Mouse (Mus musculus) liver, embryonic 12.5 days (tissue): Measurements from ENCODE around the gene Dmrt3. TPM values are rescaled to one million over a fixed set of nuclear protein-coding genes. Genes with fewer than 3 reads are reported as not detected.
A peak's percentile ranks its signal among the peaks of the same experiment; 100 is the strongest.

Source experiments
- ATAC-seq: fragments of 200-750 bp; cut with Nextera tagmentation; 2 replicates; pipeline ENCODE4 v1.8.0; 2017; ENCODE audit warnings: moderate number of reproducible peaks, mild to moderate bottlenecking, moderate library complexity
- H3K27ac ChIP-seq: fragments of 300-500 bp; sonication (generic); 2 replicates; pipeline ENCODE4 v1.5.1; 2016; ENCODE audit warnings: mild to moderate bottlenecking
- H3K27me3 ChIP-seq: fragments of 300-500 bp; sonication (generic); replicated peaks from 2 replicates; pipeline ENCODE4 v1.6.1; 2016; ENCODE audit warnings: mild to moderate bottlenecking, moderate library complexity
- H3K36me3 ChIP-seq: fragments of 300-500 bp; sonication (generic); 2 replicates; pipeline ENCODE4 v1.6.1; 2016; ENCODE audit warnings: mild to moderate bottlenecking, moderate library complexity
- H3K4me1 ChIP-seq: fragments of 300-500 bp; sonication (generic); 2 replicates; pipeline ENCODE4 v1.6.1; 2016
- H3K4me2 ChIP-seq: fragments of 300-500 bp; sonication (generic); 2 replicates; pipeline ENCODE4 v1.6.1; 2016; ENCODE audit warnings: mild to moderate bottlenecking, moderate library complexity
- H3K4me3 ChIP-seq: fragments of 300-500 bp; sonication (generic); 2 replicates; pipeline ENCODE4 v1.5.1; 2016; ENCODE audit warnings: mild to moderate bottlenecking, moderate library complexity
- H3K9ac ChIP-seq: fragments of 300-500 bp; sonication (generic); 2 replicates; pipeline ENCODE4 v1.6.1; 2016; ENCODE audit warnings: mild to moderate bottlenecking, moderate library complexity
- H3K9me3 ChIP-seq: fragments of 300-500 bp; sonication (generic); replicated peaks from 2 replicates; pipeline ENCODE4 v1.6.1; 2016; ENCODE audit warnings: mild to moderate bottlenecking, moderate library complexity
- WGBS: fragments of 180-500 bp; shearing (Covaris S2); methylation state at CpG from one replicate; pipeline ENCODE4 v1.1.7; 2016; ENCODE audit not compliant: insufficient replicate concordance; 5-methylcytosine and 5-hydroxymethylcytosine counted together
- polyA plus RNA-seq: library from polyadenylated mRNA; unstranded; fragments of >200 nt; fragmentation: Nextera tagmentation; extraction: Ambion mirVana; gene quantifications from 2 replicates; pipeline ENCODE4 v1.2.1, GENCODE M21; 2016

Dmrt3 gene
- polyA plus RNA-seq, 1 experiment from 2014 or later, result not detected

DNA sequence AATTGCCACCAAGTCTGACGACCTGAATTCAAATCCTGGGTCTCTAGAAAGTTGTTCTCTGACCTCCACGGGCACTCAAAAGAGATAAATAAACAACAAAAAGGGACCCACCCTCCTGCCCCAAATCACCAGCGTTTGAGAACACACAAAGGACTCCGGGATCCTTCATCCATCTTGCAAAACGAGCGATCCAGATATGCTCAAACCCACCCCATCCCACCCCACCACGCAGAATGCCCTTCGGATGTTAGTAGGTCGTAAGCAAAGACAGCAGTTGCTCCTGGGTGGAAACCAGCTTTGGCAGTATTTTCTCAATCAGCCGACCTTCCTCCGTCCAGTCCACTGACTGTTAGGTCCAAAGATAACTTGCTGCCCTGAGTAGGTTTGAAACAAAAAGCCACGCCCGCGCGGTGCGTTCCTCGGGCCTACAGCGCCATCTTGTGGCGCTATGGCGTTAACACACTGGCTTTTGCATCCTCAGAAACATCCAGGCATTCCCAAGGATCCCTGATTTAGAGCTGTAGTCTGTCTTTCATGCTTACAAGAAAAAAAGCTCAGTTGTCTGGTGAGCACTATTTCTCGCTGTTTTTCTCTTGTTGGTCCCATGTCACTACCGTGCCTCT lies 25.6 kb downstream of the Dmrt3 start:
- 12% methylated on average over 22 of the region's 22 CpGs for WGBS
- no peaks in the 10 kb centered on the region for H3K9me3 ChIP-seq
- H3K4me2 ChIP-seq, result peak overlapping the region; percentile 48
- no peaks in the 10 kb centered on the region for H3K4me1 ChIP-seq
- H3K36me3 ChIP-seq, result no peaks in the 10 kb centered on the region
- H3K9ac ChIP-seq, result no peak overlapping the region
- no peak overlapping the region for H3K27ac ChIP-seq
- ATAC-seq, result no peak
- no peaks in the 10 kb centered on the region for H3K27me3 ChIP-seq
- no peak overlapping the region for H3K4me3 ChIP-seq

GRCm38 (mm10) chr19:25638766-25639361 lies 28.8 kb downstream of the Dmrt3 start:
- Histone ChIP-seq H3K9ac (no peak overlapping the region), H3K36me3 (no peaks in the 10 kb centered on the region), H3K9me3 (no peaks in the 10 kb centered on the region), H3K4me3 (no peak overlapping the region), H3K4me2 (no peak overlapping the region), H3K4me1 (no peaks in the 10 kb centered on the region), H3K27me3 (no peaks in the 10 kb centered on the region), H3K27ac (no peak overlapping the region)
- ATAC-seq, result no peak
- WGBS, result 59% methylated on average over 11 of the region's 11 CpGs

DNA sequence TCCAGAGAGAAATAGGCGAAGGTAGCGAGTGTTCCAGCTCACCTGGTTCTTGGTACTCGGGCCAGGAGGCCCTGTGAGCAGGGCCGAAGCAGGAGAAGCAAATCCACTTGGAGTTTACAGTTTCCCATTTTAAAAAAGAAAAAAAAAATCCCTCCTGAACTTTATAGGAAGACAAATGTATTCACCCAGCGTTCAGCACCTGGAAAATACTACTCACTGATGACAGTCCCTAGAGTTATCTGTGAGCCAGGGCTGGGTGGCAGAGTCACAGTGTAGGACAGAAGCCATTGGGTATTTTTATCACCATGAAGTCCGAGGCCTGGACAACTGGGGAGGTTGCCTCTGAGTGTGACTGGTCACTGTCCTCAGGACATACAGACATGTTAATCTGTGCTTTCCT lies 31.7 kb downstream of the Dmrt3 start:
- Histone ChIP-seq H3K9me3 (no peaks in the 10 kb centered on the region), H3K4me2 (no peak overlapping the region), H3K9ac (no peak overlapping the region), H3K36me3 (no peaks in the 10 kb centered on the region), H3K4me3 (no peak overlapping the region), H3K27ac (no peak overlapping the region), H3K27me3 (no peaks in the 10 kb centered on the region), H3K4me1 (no peaks in the 10 kb centered on the region)
- WGBS, result 72% methylated on average over 6 of the region's 6 CpGs
- no peak for ATAC-seq

DNA sequence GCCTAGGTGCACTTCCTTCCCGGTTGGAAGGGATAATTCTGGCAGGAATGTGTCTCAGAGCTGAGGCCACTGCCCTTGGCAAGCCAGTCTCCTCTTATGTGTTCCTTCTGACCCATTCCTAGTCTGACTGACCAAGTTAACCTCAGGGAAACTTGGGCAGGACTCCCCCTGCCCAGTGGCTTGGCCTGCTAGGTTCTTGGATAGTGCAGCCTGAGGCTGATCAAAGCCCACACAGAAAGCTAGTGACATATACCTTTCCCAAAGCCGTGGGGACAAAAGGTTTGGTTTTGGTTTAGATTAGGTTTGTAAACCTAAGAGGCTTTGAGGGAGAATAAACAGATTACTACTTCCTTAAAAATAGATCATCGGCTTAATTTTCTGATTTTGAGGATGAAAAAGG lies 37.0 kb downstream of the Dmrt3 start:
- Histone ChIP-seq H3K4me3 (no peak overlapping the region), H3K4me2 (no peak overlapping the region), H3K4me1 (no peaks in the 10 kb centered on the region), H3K36me3 (no peaks in the 10 kb centered on the region), H3K9me3 (no peaks in the 10 kb centered on the region), H3K9ac (no peak overlapping the region), H3K27me3 (no peaks in the 10 kb centered on the region), H3K27ac (no peak overlapping the region)
- 59% methylated on average over 3 of the region's 3 CpGs for WGBS
- no peak for ATAC-seq

- no peaks in the 10 kb centered on the region for H3K27me3 ChIP-seq
- 50% methylated on average over 4 of the region's 4 CpGs for WGBS
- no peaks in the 10 kb centered on the region for H3K4me1 ChIP-seq
- ATAC-seq, result no peak
- H3K4me3 ChIP-seq, result no peak overlapping the region
- no peak overlapping the region for H3K27ac ChIP-seq
- no peak overlapping the region for H3K9ac ChIP-seq
- H3K36me3 ChIP-seq, result no peaks in the 10 kb centered on the region
- no peak overlapping the region for H3K4me2 ChIP-seq
- H3K9me3 ChIP-seq, result no peaks in the 10 kb centered on the region
Observed at GRCm38 (mm10) chr19:25648701-25649100, 38.6 kb downstream of the Dmrt3 start.

DNA sequence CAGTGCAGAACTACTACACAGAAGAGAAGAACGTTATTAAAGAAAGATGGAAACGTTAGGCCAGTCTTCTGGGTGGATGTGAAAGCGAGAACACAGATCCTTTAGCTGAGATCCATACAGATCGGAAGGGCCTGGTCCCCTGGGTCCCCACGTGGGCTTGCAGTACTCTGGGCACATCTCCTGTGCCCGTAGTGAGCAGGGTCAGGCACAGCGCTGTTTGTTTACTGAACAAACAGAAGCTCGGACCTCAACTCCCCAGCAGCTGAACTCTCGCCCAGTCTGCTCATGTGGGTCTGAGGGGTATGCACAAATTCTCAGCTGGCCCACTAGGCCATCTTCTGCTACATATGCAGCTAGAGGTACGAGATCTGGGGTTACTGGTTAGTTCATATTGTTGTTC lies 40.4 kb downstream of the Dmrt3 start:
- H3K4me2 ChIP-seq, result no peak overlapping the region
- H3K4me1 ChIP-seq, result no peaks in the 10 kb centered on the region
- H3K27ac ChIP-seq, result no peak overlapping the region
- no peaks in the 10 kb centered on the region for H3K36me3 ChIP-seq
- no peak overlapping the region for H3K4me3 ChIP-seq
- no peaks in the 10 kb centered on the region for H3K27me3 ChIP-seq
- no peak overlapping the region for H3K9ac ChIP-seq
- ATAC-seq, result 0 out of 2 replicates have a peak, but pooled peaks have one; percentile 40
- 60% methylated on average over 10 of the region's 10 CpGs for WGBS
- H3K9me3 ChIP-seq, result no peaks in the 10 kb centered on the region

GRCm38 (mm10) chr19:25652560-25652959 lies 42.5 kb downstream of the Dmrt3 start:
- Histone ChIP-seq H3K27ac (no peak overlapping the region), H3K27me3 (no peaks in the 10 kb centered on the region), H3K4me2 (no peak overlapping the region), H3K36me3 (no peaks in the 10 kb centered on the region), H3K4me3 (no peak overlapping the region), H3K9me3 (no peaks in the 10 kb centered on the region), H3K4me1 (no peaks in the 10 kb centered on the region), H3K9ac (no peak overlapping the region)
- WGBS, result 52% methylated on average over 5 of the region's 5 CpGs
- ATAC-seq, result no peak

GRCm38 (mm10) chr19:25654034-25654749 lies 44.1 kb downstream of the Dmrt3 start:
- no peak overlapping the region for H3K9ac ChIP-seq
- no peaks in the 10 kb centered on the region for H3K9me3 ChIP-seq
- H3K27ac ChIP-seq, result no peak overlapping the region
- H3K36me3 ChIP-seq, result no peaks in the 10 kb centered on the region
- WGBS, result 58% methylated on average over 12 of the region's 12 CpGs
- no peak overlapping the region for H3K4me2 ChIP-seq
- no peak overlapping the region for H3K4me3 ChIP-seq
- no peaks in the 10 kb centered on the region for H3K4me1 ChIP-seq
- no peaks in the 10 kb centered on the region for H3K27me3 ChIP-seq
- ATAC-seq, result no peak

GRCm38 (mm10) chr19:25665486-25666339 lies 55.6 kb downstream of the Dmrt3 start:
- Histone ChIP-seq H3K4me3 (no peak overlapping the region), H3K4me1 (0 out of 2 replicates have a peak, but pooled peaks cover 5% of the 10 kb centered on the region), H3K9ac (no peak overlapping the region), H3K4me2 (peak overlapping the region; percentile 10; the same call in 1 of the 2 replicates), H3K27me3 (peaks cover 73% of the 10 kb centered on the region), H3K27ac (no peak overlapping the region), H3K9me3 (no peaks in the 10 kb centered on the region), H3K36me3 (no peaks in the 10 kb centered on the region)
- WGBS, result 5% methylated on average over 31 of the region's 31 CpGs
- no peak for ATAC-seq

GRCm38 (mm10) chr19:25667836-25668235 lies 57.7 kb downstream of the Dmrt3 start:
- Histone ChIP-seq H3K27ac (no peak overlapping the region), H3K4me2 (no peak overlapping the region), H3K36me3 (no peaks in the 10 kb centered on the region), H3K4me3 (no peak overlapping the region), H3K9ac (no peak overlapping the region), H3K4me1 (peaks cover 5% of the 10 kb centered on the region; the same call in 1 of the 2 replicates), H3K27me3 (peaks cover 94% of the 10 kb centered on the region), H3K9me3 (no peaks in the 10 kb centered on the region)
- WGBS, result 16% methylated on average over 4 of the region's 4 CpGs
- no peak for ATAC-seq

GRCm38 (mm10) chr19:25669593-25670248 lies 59.6 kb downstream of the Dmrt3 start:
- H3K4me3 ChIP-seq, result no peak overlapping the region
- no peak for ATAC-seq
- no peak overlapping the region for H3K27ac ChIP-seq
- no peak overlapping the region for H3K4me2 ChIP-seq
- H3K4me1 ChIP-seq, result peaks cover 8% of the 10 kb centered on the region; the same call in 1 of the 2 replicates
- peaks cover 99% of the 10 kb centered on the region for H3K27me3 ChIP-seq
- no peaks in the 10 kb centered on the region for H3K36me3 ChIP-seq
- H3K9me3 ChIP-seq, result no peaks in the 10 kb centered on the region
- WGBS, result 6% methylated on average over 3 of the region's 3 CpGs
- H3K9ac ChIP-seq, result no peak overlapping the region
